Mouse (Mus musculus) heart, adult 2 months (tissue): ENCODE data around the gene Gm49325.

ENCODE experiments used
- CTCF ChIP-seq: fragments of 200-600 bp; IDR thresholded peaks from 2 replicates; pipeline ENCODE4 v1.8.1; 2022; ENCODE audit warnings: antibody characterized with exemption, mild to moderate bottlenecking, moderate library complexity
- POLR2A ChIP-seq: fragments of 200-500 bp; IDR thresholded peaks from 2 replicates; pipeline ENCODE4 v1.6.1; 2011; ENCODE audit warnings: mild to moderate bottlenecking, low read depth, low read length, control low read depth; ENCODE audit not compliant: insufficient read depth

DNA sequence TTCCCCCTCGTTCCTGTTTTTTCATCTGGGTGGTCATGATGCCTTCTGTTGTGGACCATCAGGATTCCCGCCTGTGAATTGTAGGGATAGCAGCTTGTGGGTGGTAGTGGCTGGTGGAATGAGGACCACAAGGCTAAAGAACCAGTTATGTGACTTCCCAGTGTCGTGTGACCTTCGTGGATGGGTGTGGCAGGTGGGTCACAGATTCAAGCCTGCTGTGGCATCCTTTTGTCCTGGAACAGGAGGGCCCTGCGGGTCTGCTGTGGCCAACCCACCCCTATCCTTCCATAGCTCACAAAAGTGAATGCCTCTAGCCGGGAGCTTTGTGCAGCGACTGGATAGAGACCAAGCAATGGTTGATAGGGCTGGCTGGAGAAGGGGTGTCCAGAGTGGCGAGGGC, 41.9 kb downstream of the Gm49325 start:
- TF ChIP-seq POLR2A: no peak
- no peak for TF ChIP-seq CTCF
